Mouse (Mus musculus) lung, embryonic 15.5 days (tissue): ENCODE data around the gene Lama2. TPM values are rescaled to one million over a fixed set of nuclear protein-coding genes. Genes with fewer than 3 reads are reported as not detected.

Experiments
- ATAC-seq: fragments of 200-750 bp; cut with Nextera tagmentation; 2 replicates; pipeline ENCODE4 v1.8.0; 2017; ENCODE audit warnings: moderate number of reproducible peaks, borderline replicate concordance; ENCODE audit not compliant: low FRiP score, low TSS enrichment; ENCODE audit errors: extremely low read depth
- H3K27ac ChIP-seq: fragments of 300-500 bp; sonication (generic); 2 replicates; pipeline ENCODE4 v1.5.1; 2015; ENCODE audit warnings: moderate library complexity, mild to moderate bottlenecking, inconsistent platforms
- H3K27me3 ChIP-seq: fragments of 300-500 bp; sonication (generic); 2 replicates; pipeline ENCODE4 v1.6.1; 2015; ENCODE audit warnings: inconsistent platforms
- H3K36me3 ChIP-seq: fragments of 300-500 bp; sonication (generic); 2 replicates; pipeline ENCODE4 v1.6.1; 2015; ENCODE audit warnings: inconsistent platforms
- H3K4me1 ChIP-seq: fragments of 300-500 bp; sonication (generic); 2 replicates; pipeline ENCODE4 v1.6.1; 2015; ENCODE audit warnings: inconsistent platforms
- H3K4me2 ChIP-seq: fragments of 300-500 bp; sonication (generic); 2 replicates; pipeline ENCODE4 v1.6.1; 2015; ENCODE audit warnings: inconsistent platforms, mild to moderate bottlenecking, moderate library complexity
- H3K4me3 ChIP-seq: fragments of 300-500 bp; sonication (generic); 2 replicates; pipeline ENCODE4 v1.5.1; 2015; ENCODE audit warnings: mild to moderate bottlenecking, inconsistent platforms
- H3K9ac ChIP-seq: fragments of 300-500 bp; sonication (generic); 2 replicates; pipeline ENCODE4 v1.6.1; 2015; ENCODE audit warnings: inconsistent platforms
- H3K9me3 ChIP-seq: fragments of 300-500 bp; sonication (generic); 2 replicates; pipeline ENCODE4 v1.6.1; 2016; ENCODE audit warnings: inconsistent platforms
- WGBS: fragments of 180-500 bp; shearing (Covaris S2); methylation state at CpG from one replicate; pipeline ENCODE4 v1.1.7; 2015; 5-methylcytosine and 5-hydroxymethylcytosine counted together
- polyA plus RNA-seq: library from polyadenylated mRNA; unstranded; fragments of >200 nt; fragmentation: Nextera tagmentation; extraction: Ambion mirVana; gene quantifications from 2 replicates; pipeline ENCODE4 v1.2.1, GENCODE M21; 2015

Lama2 gene
- polyA plus RNA-seq, result 13.0 and 13.4 TPM in 2 replicates

- no peak within 1 kb of the TSS for H3K9ac ChIP-seq
- H3K9me3 ChIP-seq, result no peaks in the 10 kb centered on the region
- H3K36me3 ChIP-seq, result no peaks in the 10 kb centered on the region
- H3K4me1 ChIP-seq, result peaks cover 6% of the 10 kb centered on the region; the same call in 1 of the 2 replicates
- H3K27me3 ChIP-seq, result no peaks in the 10 kb centered on the region
- H3K27ac ChIP-seq, result no peak within 1 kb of the TSS
- no peak within 1 kb of the TSS for H3K4me3 ChIP-seq
- WGBS, result 92% methylated on average over 3 of the region's 3 CpGs
- no peak within 1 kb of the TSS for H3K4me2 ChIP-seq
- no peak for ATAC-seq
Observed at GRCm38 (mm10) chr10:27619658-27620057, at the start of gene Lama2. TSS of gene Lama2 (minus strand) at chr10:27619758.

- no peak for ATAC-seq
- Histone ChIP-seq H3K27me3 (no peaks in the 10 kb centered on the region), H3K4me3 (no peak overlapping the region), H3K4me2 (no peak overlapping the region), H3K9me3 (no peaks in the 10 kb centered on the region), H3K9ac (no peak overlapping the region), H3K27ac (no peak overlapping the region), H3K36me3 (no peaks in the 10 kb centered on the region), H3K4me1 (no peaks in the 10 kb centered on the region)
- 80% methylated on average over 1 of the region's 1 CpGs for WGBS
Observed at GRCm38 (mm10) chr10:27664391-27664790, 44.8 kb upstream of the Lama2 start.

- no peak overlapping the region for H3K9ac ChIP-seq
- no peaks in the 10 kb centered on the region for H3K36me3 ChIP-seq
- H3K27ac ChIP-seq, result no peak overlapping the region
- no peaks in the 10 kb centered on the region for H3K9me3 ChIP-seq
- H3K4me2 ChIP-seq, result no peak overlapping the region
- 4% methylated on average over 1 of the region's 1 CpGs for WGBS
- H3K4me3 ChIP-seq, result no peak overlapping the region
- H3K27me3 ChIP-seq, result no peaks in the 10 kb centered on the region
- no peak for ATAC-seq
- H3K4me1 ChIP-seq, result no peaks in the 10 kb centered on the region
Observed at GRCm38 (mm10) chr10:27663396-27663795, 43.8 kb upstream of the Lama2 start.

GRCm38 (mm10) chr10:27654164-27654563, 34.6 kb upstream of the Lama2 start:
- H3K4me1 ChIP-seq, result 0 out of 2 replicates have a peak, but pooled peaks cover 6% of the 10 kb centered on the region
- WGBS, result 82% methylated on average over 4 of the region's 4 CpGs
- no peaks in the 10 kb centered on the region for H3K9me3 ChIP-seq
- H3K27me3 ChIP-seq, result no peaks in the 10 kb centered on the region
- H3K9ac ChIP-seq, result no peak overlapping the region
- no peaks in the 10 kb centered on the region for H3K36me3 ChIP-seq
- H3K27ac ChIP-seq, result no peak overlapping the region
- ATAC-seq, result no peak
- no peak overlapping the region for H3K4me2 ChIP-seq
- no peak overlapping the region for H3K4me3 ChIP-seq

GRCm38 (mm10) chr10:27652694-27653335, 33.3 kb upstream of the Lama2 start:
- no peaks in the 10 kb centered on the region for H3K36me3 ChIP-seq
- WGBS, result 45% methylated on average over 8 of the region's 8 CpGs
- 0 out of 2 replicates have a peak, but pooled peaks cover 6% of the 10 kb centered on the region for H3K4me1 ChIP-seq
- no peak overlapping the region for H3K4me3 ChIP-seq
- H3K9me3 ChIP-seq, result no peaks in the 10 kb centered on the region
- no peaks in the 10 kb centered on the region for H3K27me3 ChIP-seq
- peak overlapping the region; percentile 8; the same call in 1 of the 2 replicates for H3K4me2 ChIP-seq
- H3K9ac ChIP-seq, result no peak overlapping the region
- ATAC-seq, result no peak
- H3K27ac ChIP-seq, result no peak overlapping the region

- H3K9ac ChIP-seq, result no peak overlapping the region
- H3K4me3 ChIP-seq, result no peak overlapping the region
- H3K27me3 ChIP-seq, result no peaks in the 10 kb centered on the region
- ATAC-seq, result no peak
- 62% methylated on average over 2 of the region's 2 CpGs for WGBS
- H3K27ac ChIP-seq, result no peak overlapping the region
- H3K9me3 ChIP-seq, result no peaks in the 10 kb centered on the region
- no peaks in the 10 kb centered on the region for H3K4me1 ChIP-seq
- no peak overlapping the region for H3K4me2 ChIP-seq
- no peaks in the 10 kb centered on the region for H3K36me3 ChIP-seq
Observed at GRCm38 (mm10) chr10:27635721-27636120, 16.2 kb upstream of the Lama2 start.

GRCm38 (mm10) chr10:27631002-27631401, 11.4 kb upstream of the Lama2 start:
- Histone ChIP-seq H3K9me3 (no peaks in the 10 kb centered on the region), H3K4me1 (no peaks in the 10 kb centered on the region), H3K36me3 (no peaks in the 10 kb centered on the region), H3K9ac (no peak overlapping the region), H3K27me3 (no peaks in the 10 kb centered on the region), H3K4me3 (no peak overlapping the region), H3K27ac (no peak overlapping the region), H3K4me2 (no peak overlapping the region)
- WGBS, result 90% methylated on average over 4 of the region's 4 CpGs
- no peak for ATAC-seq

- Histone ChIP-seq H3K4me2 (no peak overlapping the region), H3K4me3 (no peak overlapping the region), H3K9me3 (no peaks in the 10 kb centered on the region), H3K27ac (no peak overlapping the region), H3K9ac (no peak overlapping the region), H3K27me3 (no peaks in the 10 kb centered on the region), H3K4me1 (peaks cover 2% of the 10 kb centered on the region; the same call in 1 of the 2 replicates), H3K36me3 (no peaks in the 10 kb centered on the region)
- WGBS, result 45% methylated on average over 9 of the region's 9 CpGs
- no peak for ATAC-seq
Observed at GRCm38 (mm10) chr10:27621697-27622449, 2.3 kb upstream of the Lama2 start.

GRCm38 (mm10) chr10:27617522-27618020, 2.0 kb downstream of the Lama2 start:
- no peaks in the 10 kb centered on the region for H3K36me3 ChIP-seq
- ATAC-seq, result no peak
- no peak overlapping the region for H3K9ac ChIP-seq
- H3K27me3 ChIP-seq, result no peaks in the 10 kb centered on the region
- peaks cover 6% of the 10 kb centered on the region; the same call in 1 of the 2 replicates for H3K4me1 ChIP-seq
- H3K9me3 ChIP-seq, result no peaks in the 10 kb centered on the region
- 82% methylated on average over 4 of the region's 4 CpGs for WGBS
- H3K4me2 ChIP-seq, result no peak overlapping the region
- H3K27ac ChIP-seq, result no peak overlapping the region
- H3K4me3 ChIP-seq, result no peak overlapping the region

GRCm38 (mm10) chr10:27616641-27617415, 2.7 kb downstream of the Lama2 start:
- Histone ChIP-seq H3K36me3 (no peaks in the 10 kb centered on the region), H3K9me3 (no peaks in the 10 kb centered on the region), H3K4me2 (peak overlapping the region; percentile 68), H3K27ac (peak overlapping the region; percentile 53), H3K4me1 (peaks cover 6% of the 10 kb centered on the region; the same call in 1 of the 2 replicates), H3K9ac (peak overlapping the region; percentile 53), H3K27me3 (no peaks in the 10 kb centered on the region), H3K4me3 (peak overlapping the region; percentile 47)
- peak; percentile 79; the same call in 1 of the 2 replicates for ATAC-seq
- WGBS, result 9% methylated on average over 18 of the region's 18 CpGs

- no peak for ATAC-seq
- Histone ChIP-seq H3K36me3 (no peaks in the 10 kb centered on the region), H3K9ac (no peak overlapping the region), H3K27me3 (no peaks in the 10 kb centered on the region), H3K4me2 (no peak overlapping the region), H3K4me3 (no peak overlapping the region), H3K9me3 (no peaks in the 10 kb centered on the region), H3K27ac (no peak overlapping the region), H3K4me1 (no peaks in the 10 kb centered on the region)
- 86% methylated on average over 3 of the region's 3 CpGs for WGBS
Observed at GRCm38 (mm10) chr10:27595675-27596074, 23.9 kb downstream of the Lama2 start.
